Mouse (Mus musculus): Measurements from ENCODE around the gene Carmil1.

DNA sequence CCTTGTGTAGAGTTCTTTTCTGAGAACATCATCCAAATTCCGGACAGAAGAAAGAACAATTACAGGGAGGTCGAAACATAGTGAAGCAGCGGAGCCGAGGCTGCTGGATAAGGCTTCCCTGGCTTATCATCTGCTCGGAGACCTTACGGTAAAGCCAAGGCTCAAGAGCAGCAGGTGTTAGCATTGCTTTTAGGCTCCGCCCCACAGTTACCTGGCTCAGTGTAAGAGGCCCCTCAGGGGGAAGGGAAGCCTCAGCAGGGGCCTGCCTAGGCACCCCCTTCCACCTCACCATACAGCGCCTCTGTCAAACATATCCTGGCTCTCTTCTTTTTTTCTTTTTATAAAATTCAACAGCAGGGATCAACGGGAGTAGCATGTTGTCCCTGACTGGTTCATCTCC, 286.6 kb downstream of the Carmil1 start:
- TF ChIP-seq MYOG (IDR thresholded peaks at IDR 0.05; ENCODE audit: control insufficient read depth in 1 of 3, insufficient read depth in 1 of 3, insufficient read length in 2 of 3, low read depth in 2 of 3) (no peak), POLR2A (IDR thresholded peaks at IDR 0.05; ENCODE audit: insufficient read length, low read depth) (no peak), POLR2AphosphoS2 (IDR thresholded peaks at IDR 0.05; ENCODE audit: insufficient read length, low read depth) (no peak), SRF (IDR thresholded peaks at IDR 0.05; ENCODE audit: control insufficient read depth, insufficient read length, low read depth) (no peak), E2F4 (IDR thresholded peaks at IDR 0.05; ENCODE audit: insufficient read depth) (no peak), USF1 (IDR thresholded peaks at IDR 0.05; ENCODE audit: low read depth) (no peak), TCF12 (IDR thresholded peaks at IDR 0.05; ENCODE audit: insufficient read depth, poor library complexity, severe bottlenecking) (no peak), MAX (IDR thresholded peaks at IDR 0.05; ENCODE audit: low read depth) (no peak), CEBPB (IDR thresholded peaks at IDR 0.05; ENCODE audit: insufficient read depth, poor library complexity, severe bottlenecking) (no peak), MYOD1 (IDR thresholded peaks at IDR 0.05; ENCODE audit: control insufficient read depth in 1 of 3, insufficient read length in 2 of 3, low read depth in 2 of 3) (no peak), TCF3 (IDR thresholded peaks at IDR 0.05; ENCODE audit: insufficient read length, low read depth) (no peak), REST (IDR thresholded peaks at IDR 0.05; ENCODE audit: insufficient read depth, insufficient read length) (no peak)

Data from myocyte (in vitro differentiated cells).